Mouse (Mus musculus) heart, embryonic 11.5 days (tissue): ENCODE results near the gene Cdh18. TPM values are rescaled to one million over a fixed set of nuclear protein-coding genes. Genes with fewer than 3 reads are reported as not detected.
A peak's percentile ranks its signal among the peaks of the same experiment; 100 is the strongest.

Source experiments
- ATAC-seq: fragments of 200-750 bp; cut with Nextera tagmentation; replicated peaks from 2 replicates; pipeline ENCODE4 v1.8.0; 2017; ENCODE audit warnings: moderate library complexity; ENCODE audit not compliant: insufficient number of reproducible peaks, low FRiP score, low TSS enrichment
- H3K27ac ChIP-seq: fragments of 300-500 bp; sonication (generic); 2 replicates; pipeline ENCODE4 v1.5.1; 2014; ENCODE audit warnings: mild to moderate bottlenecking, low read depth, low read length
- H3K27me3 ChIP-seq: fragments of 300-500 bp; sonication (generic); 2 replicates; pipeline ENCODE4 v1.6.1; 2014; ENCODE audit warnings: mild to moderate bottlenecking, low read length, mixed read lengths; ENCODE audit not compliant: control insufficient read depth, insufficient read depth
- H3K36me3 ChIP-seq: fragments of 300-500 bp; sonication (generic); 2 replicates; pipeline ENCODE4 v1.6.1; 2014; ENCODE audit warnings: mild to moderate bottlenecking, low read length, moderate library complexity, mixed read lengths; ENCODE audit not compliant: control insufficient read depth, insufficient read depth
- H3K4me1 ChIP-seq: fragments of 300-500 bp; sonication (generic); 2 replicates; pipeline ENCODE4 v1.6.1; 2014; ENCODE audit warnings: low read length; ENCODE audit not compliant: control insufficient read depth, insufficient read depth
- H3K4me2 ChIP-seq: fragments of 300-500 bp; sonication (generic); 2 replicates; pipeline ENCODE4 v1.6.1; 2014; ENCODE audit warnings: mild to moderate bottlenecking, moderate library complexity
- H3K4me3 ChIP-seq: fragments of 300-500 bp; sonication (generic); 2 replicates; pipeline ENCODE4 v1.5.1; 2014; ENCODE audit warnings: low read depth, low read length
- H3K9ac ChIP-seq: fragments of 300-500 bp; sonication (generic); 2 replicates; pipeline ENCODE4 v1.6.1; 2014; ENCODE audit warnings: mild to moderate bottlenecking, low read depth, low read length, moderate library complexity
- H3K9me3 ChIP-seq: fragments of 300-500 bp; sonication (generic); replicated peaks from 2 replicates; pipeline ENCODE4 v1.6.1; 2016; ENCODE audit warnings: low read length; ENCODE audit not compliant: control insufficient read depth
- WGBS: fragments of 180-500 bp; shearing (Covaris S2); extraction: QIAGEN DNeasy Blood & Tissue Kit; methylation state at CpG from one replicate; pipeline ENCODE4 v1.1.7; 2014; ENCODE audit not compliant: insufficient replicate concordance; 5-methylcytosine and 5-hydroxymethylcytosine counted together
- polyA plus RNA-seq: library from polyadenylated mRNA; unstranded; fragments of >200 nt; fragmentation: Nextera tagmentation; extraction: Ambion mirVana; gene quantifications from 2 replicates; pipeline ENCODE4 v1.2.1, GENCODE M21; 2014

Gene Cdh18
- polyA plus RNA-seq, 1 experiment from 2014 or later, result 0.17 TPM

DNA sequence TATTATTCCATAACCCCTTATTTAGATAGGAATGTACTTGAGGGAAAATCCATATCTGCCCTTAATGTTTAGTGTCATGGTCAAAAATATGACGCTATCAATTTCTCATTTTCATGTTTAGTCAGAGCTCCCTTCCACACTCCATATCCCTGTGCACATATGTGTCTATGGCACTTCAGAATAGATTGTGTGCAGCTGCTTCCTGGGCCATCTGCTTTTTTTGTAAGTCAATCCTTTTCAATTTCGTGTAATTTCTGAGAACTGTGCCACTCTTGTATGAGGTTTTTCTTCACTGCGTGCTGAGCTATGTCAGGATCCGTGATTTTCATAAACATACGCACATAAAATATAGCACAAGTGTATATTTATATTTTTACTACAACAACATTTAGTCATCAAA, 435.8 kb downstream of the Cdh18 start:
- H3K4me3 ChIP-seq, result no peak overlapping the region
- no peaks in the 10 kb centered on the region for H3K36me3 ChIP-seq
- no peaks in the 10 kb centered on the region for H3K9me3 ChIP-seq
- no peak overlapping the region for H3K4me2 ChIP-seq
- H3K9ac ChIP-seq, result no peak overlapping the region
- H3K27me3 ChIP-seq, result no peaks in the 10 kb centered on the region
- no peaks in the 10 kb centered on the region for H3K4me1 ChIP-seq
- ATAC-seq, result no peak
- WGBS, result 76% methylated on average over 5 of the region's 5 CpGs
- H3K27ac ChIP-seq, result no peak overlapping the region

DNA sequence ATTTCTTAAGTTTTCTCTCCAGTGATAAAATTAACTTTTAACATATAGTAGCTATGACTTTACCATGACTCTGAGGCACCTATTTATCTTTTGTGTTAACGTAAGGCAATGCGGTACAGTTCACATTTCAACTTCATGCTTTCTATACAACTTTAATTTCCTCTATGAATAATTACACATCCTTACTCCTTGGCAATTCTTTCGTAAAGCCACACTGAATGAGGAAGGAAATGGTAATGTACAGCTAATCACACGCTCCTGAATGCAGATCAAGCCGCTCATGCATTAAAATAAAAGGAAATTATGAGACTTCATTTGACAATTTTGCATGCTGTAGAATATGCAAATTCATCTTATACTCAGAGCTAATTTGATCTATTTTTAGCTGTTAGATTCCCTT, 467.9 kb downstream of the Cdh18 start:
- H3K27me3 ChIP-seq, result no peaks in the 10 kb centered on the region
- H3K27ac ChIP-seq, result no peak overlapping the region
- no peaks in the 10 kb centered on the region for H3K4me1 ChIP-seq
- 87% methylated on average over 5 of the region's 5 CpGs for WGBS
- H3K36me3 ChIP-seq, result no peaks in the 10 kb centered on the region
- H3K9ac ChIP-seq, result no peak overlapping the region
- H3K4me2 ChIP-seq, result no peak overlapping the region
- no peaks in the 10 kb centered on the region for H3K9me3 ChIP-seq
- H3K4me3 ChIP-seq, result no peak overlapping the region
- no peak for ATAC-seq

DNA sequence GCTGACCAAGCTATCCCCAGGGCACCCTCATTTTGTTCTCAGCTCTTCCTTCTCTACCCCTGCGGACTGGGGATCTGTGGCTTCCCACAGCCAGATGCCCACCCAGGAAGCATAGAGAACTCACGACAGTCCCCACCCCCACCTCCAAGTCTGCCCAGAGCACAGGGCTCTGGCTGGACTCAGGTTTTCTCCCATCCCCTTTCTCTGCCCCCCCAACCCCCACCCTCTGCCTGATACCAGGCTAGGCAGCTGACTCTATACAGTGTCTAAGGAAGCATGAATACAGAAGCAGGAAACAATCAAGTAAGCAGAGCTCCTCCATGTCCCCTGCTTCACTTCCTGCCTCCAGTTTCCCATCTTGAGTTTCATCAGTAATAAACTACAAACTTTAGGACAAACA, 472.3 kb downstream of the Cdh18 start:
- no peak for ATAC-seq
- no peaks in the 10 kb centered on the region for H3K36me3 ChIP-seq
- H3K9me3 ChIP-seq, result no peaks in the 10 kb centered on the region
- H3K4me2 ChIP-seq, result no peak overlapping the region
- no peaks in the 10 kb centered on the region for H3K27me3 ChIP-seq
- H3K4me1 ChIP-seq, result no peaks in the 10 kb centered on the region
- no peak overlapping the region for H3K4me3 ChIP-seq
- WGBS, result 40% methylated on average over 2 of the region's 2 CpGs
- H3K9ac ChIP-seq, result no peak overlapping the region
- no peak overlapping the region for H3K27ac ChIP-seq

DNA sequence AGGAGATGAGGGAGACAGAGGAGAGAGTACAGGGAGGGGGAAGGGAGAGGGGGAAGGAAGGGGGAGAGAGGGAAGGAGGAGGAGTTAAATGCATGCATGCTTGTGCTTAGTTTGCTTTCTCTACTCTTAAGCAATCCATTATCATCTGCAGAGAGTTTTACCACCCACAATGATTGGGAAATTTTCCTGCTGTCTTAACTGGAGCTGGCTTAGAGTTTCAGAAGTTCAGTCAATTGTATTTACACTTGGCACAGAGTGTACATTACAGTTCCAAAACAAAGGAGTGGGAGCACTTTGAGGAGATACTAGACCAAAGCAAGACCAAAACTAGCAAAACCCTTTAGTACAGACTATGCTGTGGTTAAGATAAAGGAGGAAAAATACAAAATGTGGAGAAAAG, 473.8 kb downstream of the Cdh18 start:
- Histone ChIP-seq H3K9me3 (no peaks in the 10 kb centered on the region), H3K27me3 (no peaks in the 10 kb centered on the region), H3K9ac (no peak overlapping the region), H3K4me1 (no peaks in the 10 kb centered on the region), H3K4me2 (no peak overlapping the region), H3K4me3 (no peak overlapping the region), H3K27ac (no peak overlapping the region), H3K36me3 (no peaks in the 10 kb centered on the region)
- ATAC-seq, result no peak

DNA sequence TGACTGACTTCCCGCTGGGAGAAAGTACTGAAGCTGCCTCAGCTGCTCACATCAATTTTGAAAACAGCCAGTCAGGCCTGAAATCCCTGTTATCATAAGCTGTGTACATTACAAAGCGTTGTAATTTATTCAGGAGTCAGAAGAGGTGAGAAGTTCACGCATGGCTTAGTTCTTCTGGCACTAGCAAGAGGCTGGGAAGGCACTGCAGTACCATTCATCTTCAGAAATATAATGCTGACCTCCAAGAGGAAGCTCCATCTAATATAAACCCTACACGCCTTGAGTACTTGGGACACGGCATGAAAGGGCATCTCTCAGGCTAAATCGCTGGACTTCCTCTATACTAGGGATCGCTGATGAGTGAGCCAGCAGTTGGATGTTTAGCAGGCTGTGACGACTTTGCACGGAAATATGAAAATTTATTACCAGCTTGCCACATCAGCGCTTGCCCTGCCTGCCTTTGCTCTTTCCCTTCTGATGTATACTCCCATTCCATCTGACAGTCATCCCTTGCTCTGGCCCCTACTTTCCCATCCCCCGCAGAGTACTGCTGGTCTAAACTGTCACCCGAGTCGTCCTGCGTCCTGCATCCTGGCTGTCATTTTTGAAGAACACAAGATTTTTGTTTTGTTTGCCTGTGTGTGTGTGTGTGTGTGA, 486.9 kb downstream of the Cdh18 start:
- Histone ChIP-seq H3K36me3 (no peaks in the 10 kb centered on the region), H3K9me3 (no peaks in the 10 kb centered on the region), H3K27ac (no peak overlapping the region), H3K4me2 (peak overlapping the region; percentile 84), H3K4me3 (peak overlapping the region; percentile 42), H3K9ac (no peak overlapping the region), H3K27me3 (no peaks in the 10 kb centered on the region), H3K4me1 (no peaks in the 10 kb centered on the region)
- WGBS, result 10% methylated on average over 14 of the region's 14 CpGs
- peak; percentile 59 for ATAC-seq

DNA sequence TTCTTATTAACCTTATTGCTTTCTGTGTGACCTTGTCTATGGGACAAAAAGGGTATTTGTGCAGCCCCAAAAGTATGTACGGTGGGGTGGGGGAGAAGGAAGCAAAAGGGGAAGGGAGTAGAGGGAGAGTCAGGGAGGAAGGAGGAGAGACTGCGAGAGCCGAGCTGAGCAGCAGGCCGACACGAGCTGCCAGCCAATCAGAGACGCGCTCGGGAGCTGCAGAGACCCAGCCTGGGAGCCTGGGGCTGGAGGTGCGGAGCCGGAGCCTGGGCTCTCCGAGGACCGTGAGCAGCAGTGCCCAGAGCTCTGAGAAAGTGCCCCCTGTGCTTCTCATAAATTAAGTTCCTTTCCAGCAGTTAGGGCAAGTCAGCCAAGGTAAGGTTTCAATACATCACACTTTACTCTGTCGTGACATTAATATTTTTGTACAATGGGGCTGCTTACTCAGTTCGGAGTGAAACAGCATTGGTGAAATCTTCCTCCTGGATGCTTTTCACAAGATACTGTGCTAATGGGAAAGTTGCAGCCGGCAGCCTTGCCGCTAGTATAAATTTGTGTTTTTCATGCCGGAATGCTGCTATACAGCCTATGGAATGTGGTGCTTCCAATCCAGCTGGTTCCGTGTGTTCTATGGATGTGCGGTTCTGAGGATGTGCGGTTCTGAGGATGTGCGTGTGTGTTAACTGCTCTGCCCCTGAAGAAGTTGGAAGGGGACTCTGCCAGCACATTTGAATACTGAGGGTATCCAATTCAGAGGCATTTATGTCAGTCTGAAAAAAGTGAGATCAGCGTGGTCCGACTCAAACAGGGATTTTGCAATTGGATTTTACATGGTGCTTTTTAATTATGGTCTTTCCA, 487.6 kb downstream of the Cdh18 start:
- whole genome bisulfite sequencing, result 9% methylated on average over 23 of the region's 23 CpGs
- H3K27ac ChIP-seq, result no peak overlapping the region
- no peaks in the 10 kb centered on the region for H3K36me3 ChIP-seq
- ATAC-seq, result peak; percentile 94
- no peak overlapping the region for H3K9ac ChIP-seq
- H3K4me2 ChIP-seq, result peak overlapping the region; percentile 84
- no peaks in the 10 kb centered on the region for H3K27me3 ChIP-seq
- H3K4me3 ChIP-seq, result peak overlapping the region; percentile 42
- H3K4me1 ChIP-seq, result no peaks in the 10 kb centered on the region
- H3K9me3 ChIP-seq, result no peaks in the 10 kb centered on the region

DNA sequence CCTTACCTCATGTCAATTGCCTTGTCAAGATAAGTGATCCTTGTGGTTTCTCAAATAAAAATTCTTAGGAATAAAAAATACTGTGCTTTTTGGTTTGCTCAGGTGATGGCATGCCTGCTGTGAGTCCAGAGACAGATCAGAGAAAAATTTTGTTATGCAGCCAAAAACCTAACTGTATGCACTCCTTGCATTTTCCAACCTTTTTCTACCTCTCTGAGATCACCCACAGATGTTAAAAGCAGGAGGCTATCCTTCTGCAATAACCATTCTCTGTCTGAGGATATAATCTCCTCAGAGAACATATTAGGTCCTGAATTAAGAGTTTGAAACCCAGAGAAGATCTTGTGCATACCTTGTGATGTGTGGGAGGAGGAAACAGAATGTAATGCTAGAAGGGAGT, 488.7 kb downstream of the Cdh18 start:
- no peak overlapping the region for H3K4me3 ChIP-seq
- no peak overlapping the region for H3K27ac ChIP-seq
- no peak overlapping the region for H3K4me2 ChIP-seq
- no peaks in the 10 kb centered on the region for H3K4me1 ChIP-seq
- no peak for ATAC-seq
- H3K36me3 ChIP-seq, result no peaks in the 10 kb centered on the region
- no peaks in the 10 kb centered on the region for H3K27me3 ChIP-seq
- no peaks in the 10 kb centered on the region for H3K9me3 ChIP-seq
- no peak overlapping the region for H3K9ac ChIP-seq

DNA sequence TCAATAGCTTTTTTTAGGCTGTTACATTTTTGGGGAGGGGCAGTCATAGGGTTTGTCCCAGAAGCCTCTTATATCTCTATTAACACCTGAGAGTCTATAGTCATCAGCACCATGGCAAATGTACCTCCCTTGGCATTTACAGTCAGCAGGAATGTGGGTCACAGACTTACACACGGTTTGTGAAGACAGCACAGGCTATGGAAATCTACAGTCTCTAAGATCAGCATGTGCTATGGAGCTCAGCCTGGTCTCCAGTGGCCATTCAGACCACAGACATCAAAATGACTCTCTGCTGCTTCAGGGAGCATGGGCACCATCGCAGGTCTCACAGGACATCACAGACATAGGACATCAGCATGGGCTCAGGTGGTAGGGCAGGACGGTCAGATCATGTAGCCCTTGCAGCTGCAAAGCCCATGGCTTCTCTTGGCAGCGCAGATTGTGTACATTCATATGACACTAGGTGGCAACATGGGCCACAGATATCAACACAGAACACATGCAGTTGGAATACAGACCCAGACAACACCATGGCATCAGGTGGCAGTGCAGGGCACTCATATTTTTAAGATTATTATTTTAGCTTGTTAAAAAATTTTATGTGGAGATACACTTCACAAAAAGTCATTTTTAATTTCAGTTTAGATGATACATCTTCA, 497.4 kb downstream of the Cdh18 start:
- WGBS, result 66% methylated on average over 4 of the region's 4 CpGs
- Histone ChIP-seq H3K4me3 (no peak overlapping the region), H3K9ac (no peak overlapping the region), H3K9me3 (no peaks in the 10 kb centered on the region), H3K36me3 (no peaks in the 10 kb centered on the region), H3K27ac (no peak overlapping the region), H3K27me3 (no peaks in the 10 kb centered on the region), H3K4me1 (no peaks in the 10 kb centered on the region), H3K4me2 (no peak overlapping the region)
- ATAC-seq, result no peak
